Mouse (Mus musculus): ENCODE measurements around the gene Gm11027.

Gm11027 gene

DNA sequence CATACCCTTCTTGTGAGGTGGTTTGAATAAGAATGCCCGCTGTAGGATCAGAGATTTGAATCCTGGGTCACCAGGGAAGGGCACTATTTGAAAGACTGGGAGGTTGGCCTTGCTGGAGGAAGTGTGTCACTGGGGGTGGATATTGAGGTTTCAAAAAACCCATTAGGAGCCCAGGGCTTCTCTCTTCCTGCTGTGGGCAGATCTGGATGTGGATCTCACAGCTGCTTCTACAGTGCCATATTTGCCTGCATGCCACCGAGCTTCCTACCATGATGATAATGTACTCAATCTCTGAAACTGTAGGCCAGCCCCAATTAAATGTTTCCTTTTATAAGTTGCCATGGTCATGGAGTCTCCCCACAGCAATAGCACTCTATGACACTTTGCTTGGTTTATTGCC lies 4.0 kb downstream of the Gm11027 start:
- no peak for DNase-seq (ENCODE audit: low read depth)

DNA sequence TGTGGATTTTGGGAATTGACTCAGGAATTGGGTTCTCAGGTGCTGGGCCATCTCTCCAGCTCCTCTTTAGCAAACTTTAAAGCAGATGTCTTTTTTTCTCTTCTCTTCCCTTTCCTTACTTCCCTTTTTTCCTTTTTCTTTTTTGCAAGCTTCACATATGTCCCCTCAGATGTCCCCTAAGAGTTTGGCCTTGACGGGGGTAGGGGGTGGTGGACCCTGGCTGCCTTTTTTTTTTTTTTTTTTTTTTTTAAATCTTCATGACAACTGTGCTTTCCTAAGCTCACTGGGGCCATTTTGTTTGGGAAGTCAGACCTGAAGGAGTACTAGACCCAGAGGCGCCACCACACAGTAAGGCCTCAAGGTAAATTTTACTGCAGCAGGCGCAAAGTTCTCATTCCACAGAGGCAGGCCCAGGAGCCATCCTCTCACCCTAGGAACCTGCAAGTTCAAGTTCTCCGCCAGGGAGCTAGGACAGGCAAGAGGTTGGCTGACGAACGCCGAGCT lies 5.0 kb downstream of the Gm11027 start:
- no peak for DNase-seq (ENCODE audit: low read depth)

GRCm38 (mm10) chr12:116280653-116281364 lies 5.6 kb downstream of the Gm11027 start, which contains the start of gene Esyt2:
Gene Esyt2, plus strand, starts transcription at chr12:116281196.
- peak; percentile 98 for DNase-seq (ENCODE audit: low read depth)

- no peak for DNase-seq (ENCODE audit: low read depth)
Observed at GRCm38 (mm10) chr12:116281427-116282281, 6.5 kb downstream of the Gm11027 start.

GRCm38 (mm10) chr12:116282856-116283255 lies 7.7 kb downstream of the Gm11027 start:
- DNase-seq (ENCODE audit: low read depth) = no peak

GRCm38 (mm10) chr12:116283511-116283910 lies 8.3 kb downstream of the Gm11027 start:
- DNase-seq (ENCODE audit: low read depth) = no peak

DNA sequence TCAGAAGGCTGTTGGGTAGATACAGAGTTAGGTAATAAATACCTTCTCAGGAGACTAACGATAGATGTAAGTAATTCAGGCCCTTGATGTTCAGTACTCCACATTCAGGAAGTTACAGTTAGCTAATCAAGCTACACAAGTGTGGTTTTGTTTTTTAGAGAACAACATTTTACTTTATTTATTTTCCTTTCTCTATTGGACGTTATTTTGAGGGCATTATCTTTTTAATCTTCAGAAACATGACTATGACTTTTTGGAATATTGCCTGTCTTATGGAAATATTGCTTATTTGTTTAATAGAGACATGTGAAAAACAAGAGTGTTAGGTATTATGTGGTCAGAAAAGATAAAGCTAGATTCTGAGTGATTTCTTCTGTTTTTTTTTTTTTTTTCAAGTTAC lies 18.0 kb downstream of the Gm11027 start:
- no peak for DNase-seq (ENCODE audit: low read depth)

- no peak for DNase-seq (ENCODE audit: low read depth)
Observed at GRCm38 (mm10) chr12:116293599-116294292, 18.6 kb downstream of the Gm11027 start.

GRCm38 (mm10) chr12:116299906-116300305 lies 24.7 kb downstream of the Gm11027 start:
- no peak for DNase-seq (ENCODE audit: low read depth)

DNA sequence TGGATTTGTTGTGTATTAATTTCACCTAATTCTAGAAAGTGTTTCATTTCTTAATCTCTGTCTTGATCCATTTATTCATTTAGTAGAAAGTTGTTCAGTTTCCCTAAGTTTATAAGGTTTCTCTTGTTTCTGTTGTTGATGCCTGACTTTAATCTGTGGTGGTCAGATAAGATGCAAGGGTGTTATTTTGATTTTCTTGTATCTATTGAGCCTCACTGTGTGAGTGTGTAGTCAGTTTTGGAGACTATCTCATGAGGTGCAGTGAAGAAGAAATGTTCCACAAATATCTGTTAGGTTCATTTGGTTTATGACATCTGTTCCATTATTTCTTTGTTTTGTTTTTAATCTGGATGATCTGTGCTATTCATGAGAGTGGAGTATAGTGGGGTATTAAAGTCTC lies 27.0 kb downstream of the Gm11027 start:
- no peak for DNase-seq (ENCODE audit: low read depth)

- DNase-seq (ENCODE audit: low read depth) = no peak
Observed at GRCm38 (mm10) chr12:116306042-116306441, 30.9 kb downstream of the Gm11027 start.

DNA sequence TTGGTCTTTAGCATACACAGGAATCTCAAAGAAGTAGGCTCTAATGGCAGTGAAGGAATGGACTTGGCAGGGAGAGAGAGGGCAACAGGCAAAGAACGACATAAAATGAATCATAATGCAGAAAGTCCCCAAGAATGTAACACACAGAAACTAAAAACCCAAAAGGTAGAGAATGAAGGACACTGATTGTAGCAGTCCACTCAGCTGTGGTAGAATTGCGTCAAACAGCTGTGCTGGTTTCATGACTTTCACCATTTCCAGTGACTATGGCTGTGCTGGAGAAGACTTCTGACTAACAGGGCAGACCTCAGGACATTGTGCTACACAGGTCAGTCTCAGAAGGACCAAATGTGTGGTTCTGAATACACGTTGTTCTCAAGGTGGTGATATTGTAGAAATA lies 32.7 kb downstream of the Gm11027 start:
- no peak for DNase-seq (ENCODE audit: low read depth)

- DNase-seq (ENCODE audit: low read depth) = no peak
Observed at GRCm38 (mm10) chr12:116308612-116309011, 33.4 kb downstream of the Gm11027 start.

DNA sequence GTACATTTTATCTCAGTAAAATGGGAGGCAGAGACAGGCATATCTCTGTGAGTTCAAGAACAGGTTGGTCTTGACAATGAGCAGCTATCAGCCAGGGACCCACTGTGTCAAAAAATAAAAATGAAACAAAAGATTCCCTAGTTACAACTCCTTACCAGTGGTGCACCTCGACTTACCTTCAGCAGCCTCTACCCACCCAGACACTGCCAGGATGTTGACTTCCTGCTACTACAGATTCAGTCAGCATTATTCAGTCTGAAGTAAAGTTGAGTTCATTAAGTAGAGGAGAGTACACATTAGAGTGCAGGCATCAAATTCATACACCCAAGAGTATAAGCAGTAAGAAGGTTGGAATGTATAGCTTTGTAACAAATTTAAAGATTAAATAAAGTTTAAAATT lies 38.6 kb downstream of the Gm11027 start:
- DNase-seq (ENCODE audit: low read depth) = no peak

GRCm38 (mm10) chr12:116315498-116315897 lies 40.3 kb downstream of the Gm11027 start:
- no peak for DNase-seq (ENCODE audit: low read depth)

DNA sequence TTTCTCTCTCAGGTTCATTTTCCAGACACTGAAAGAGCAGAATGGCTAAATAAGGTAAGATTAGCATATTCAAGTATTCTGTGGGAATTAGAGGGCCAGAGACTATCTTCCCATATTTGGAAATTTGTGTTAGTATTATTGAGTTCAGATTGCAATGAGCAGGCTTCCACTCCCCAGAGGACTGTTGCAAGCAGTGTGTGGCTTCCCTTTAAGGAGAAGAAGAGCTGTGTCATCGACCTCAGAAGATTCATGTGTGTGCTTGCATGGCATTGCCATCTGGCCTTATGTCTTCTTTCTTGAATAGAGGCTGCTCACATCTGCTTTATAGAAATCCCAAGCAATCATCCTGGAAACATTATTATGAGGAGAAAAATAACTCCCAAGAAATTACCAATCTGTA lies 42.6 kb downstream of the Gm11027 start:
- no peak for DNase-seq (ENCODE audit: low read depth)

Data from c-Kit-positive CD71-negative TER-119-negative erythroid progenitor cells, embryonic 14.5 days (primary cell).